Mouse (Mus musculus) gastrocnemius, adult 2 months (tissue): Measurements from ENCODE around the gene Gm21704. TPM values are rescaled to one million over a fixed set of nuclear protein-coding genes. Genes with fewer than 3 reads are reported as not detected.
"Not testable (repeated sequence)": the region's sequence is repeated elsewhere in the genome, so short reads cannot be mapped to it uniquely, and the experiment has no call there.

Experiments used
- DNase-seq: peaks from one replicate; pipeline ENCODE4 v3.0.0; 2022
- H3K27ac ChIP-seq: fragments of 200-600 bp; 2 replicates; pipeline ENCODE4 v1.8.1; 2022; ENCODE audit warnings: mild to moderate bottlenecking
- H3K4me3 ChIP-seq: fragments of 200-600 bp; 2 replicates; pipeline ENCODE4 v1.8.1; 2022; ENCODE audit warnings: mild to moderate bottlenecking, moderate library complexity
- intact Hi-C: fragments of 180-260 bp; cut with DNase I; formaldehyde crosslinking; loops from one replicate; pipeline ENCODE4 v1.15.1; 2025
- long read RNA-seq, 2 experiments: library from polyadenylated mRNA; stranded (forward); transcript quantifications; one replicate each; pipeline ENCODE4 v2.0.0; 2021
- total RNA-seq, 2 experiments: library from RNA; stranded (reverse); gene quantifications; 2 replicates each; pipeline ENCODE4 v1.2.3; 2021

Gm21704 gene
- not detected for total RNA-seq
- long read RNA-seq, experiment 1 = 0 reads
- long read RNA-seq, experiment 2 = 0 reads

DNA sequence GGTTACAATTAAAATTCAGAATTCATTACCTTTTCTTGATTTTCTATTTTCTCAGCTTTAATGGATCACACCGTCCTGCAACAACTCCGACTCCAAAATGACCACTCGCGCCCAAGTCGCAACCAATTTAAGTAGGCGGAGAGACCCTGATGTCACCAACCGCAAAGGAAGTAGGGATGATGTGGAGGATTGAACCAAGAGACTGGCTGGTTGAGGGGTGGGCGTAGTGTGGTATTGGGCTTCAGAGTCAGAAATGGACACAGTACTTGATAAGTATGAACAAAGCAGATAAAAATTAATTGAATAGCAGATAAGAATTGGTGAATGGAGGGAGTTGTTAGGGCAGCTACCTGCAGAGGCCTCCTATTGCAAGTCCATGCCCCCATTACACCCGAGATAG is at the start of gene Gm21704, which contains the start of gene Gm21708:
TSS of gene Gm21704 (minus strand) at position 101 of the 400 bp plus-strand sequence.
TSS of gene Gm21708 (minus strand) at position 101 of the 400 bp plus-strand sequence.
- H3K27ac ChIP-seq, H3K4me3 ChIP-seq, intact Hi-C loops, DNase-seq: not testable (repeated sequence)

DNA sequence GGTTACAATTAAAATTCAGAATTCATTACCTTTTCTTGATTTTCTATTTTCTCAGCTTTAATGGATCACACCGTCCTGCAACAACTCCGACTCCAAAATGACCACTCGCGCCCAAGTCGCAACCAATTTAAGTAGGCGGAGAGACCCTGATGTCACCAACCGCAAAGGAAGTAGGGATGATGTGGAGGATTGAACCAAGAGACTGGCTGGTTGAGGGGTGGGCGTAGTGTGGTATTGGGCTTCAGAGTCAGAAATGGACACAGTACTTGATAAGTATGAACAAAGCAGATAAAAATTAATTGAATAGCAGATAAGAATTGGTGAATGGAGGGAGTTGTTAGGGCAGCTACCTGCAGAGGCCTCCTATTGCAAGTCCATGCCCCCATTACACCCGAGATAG is 64.7 kb downstream of the Gm21704 start, which contains the start of gene Gm21693:
TSS of gene Gm21693 (minus strand) at position 101 of the 400 bp plus-strand sequence.
- H3K27ac ChIP-seq, H3K4me3 ChIP-seq, intact Hi-C loops, DNase-seq: not testable (repeated sequence)

DNA sequence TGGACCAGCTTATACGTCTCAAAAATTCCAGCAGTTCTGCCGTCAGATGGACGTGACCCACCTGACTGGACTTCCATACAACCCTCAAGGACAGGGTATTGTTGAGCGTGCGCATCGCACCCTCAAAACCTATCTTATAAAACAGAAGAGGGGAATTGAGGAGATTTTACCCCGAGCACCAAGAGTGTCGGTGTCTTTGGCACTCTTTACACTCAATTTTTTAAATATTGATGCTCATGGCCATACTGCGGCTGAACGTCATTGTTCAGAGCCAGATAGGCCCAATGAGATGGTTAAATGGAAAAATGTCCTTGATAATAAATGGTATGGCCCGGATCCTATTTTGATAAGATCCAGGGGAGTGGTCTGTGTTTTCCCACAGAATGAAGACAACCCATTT is 69.3 kb downstream of the Gm21704 start:
- DNase-seq, H3K4me3 ChIP-seq, H3K27ac ChIP-seq, intact Hi-C loops: not testable (repeated sequence)

Other genes with a start within 250 kb of the Gm21704 start
- not detected for gene Gm21677, start 103.7 kb downstream of the Gm21704 start, total RNA-seq
- gene Gm21693, start 64.8 kb downstream of the Gm21704 start, total RNA-seq = not detected
- gene Gm21708, start within 50 bp of the Gm21704 start, total RNA-seq = not detected